Mouse (Mus musculus) small intestine, adult 10 weeks (tissue): Measurements from ENCODE around the gene Ptpro. TPM values are rescaled to one million over a fixed set of nuclear protein-coding genes. Genes with fewer than 3 reads are reported as not detected.

Experiments
- polyA plus RNA-seq: library from polyadenylated mRNA; stranded (reverse); fragments of 350-450 nt; fragmentation: Illumina TruSeq; extraction: RNeasy Lipid Tissue Mini Kit (QIAGEN cat#74804); gene quantifications from one replicate; pipeline ENCODE4 v1.2.3, GENCODE M21; 2014; ENCODE audit warnings: low replicate concordance

Gene Ptpro
- polyA plus RNA-seq = 2.2 TPM

DNA sequence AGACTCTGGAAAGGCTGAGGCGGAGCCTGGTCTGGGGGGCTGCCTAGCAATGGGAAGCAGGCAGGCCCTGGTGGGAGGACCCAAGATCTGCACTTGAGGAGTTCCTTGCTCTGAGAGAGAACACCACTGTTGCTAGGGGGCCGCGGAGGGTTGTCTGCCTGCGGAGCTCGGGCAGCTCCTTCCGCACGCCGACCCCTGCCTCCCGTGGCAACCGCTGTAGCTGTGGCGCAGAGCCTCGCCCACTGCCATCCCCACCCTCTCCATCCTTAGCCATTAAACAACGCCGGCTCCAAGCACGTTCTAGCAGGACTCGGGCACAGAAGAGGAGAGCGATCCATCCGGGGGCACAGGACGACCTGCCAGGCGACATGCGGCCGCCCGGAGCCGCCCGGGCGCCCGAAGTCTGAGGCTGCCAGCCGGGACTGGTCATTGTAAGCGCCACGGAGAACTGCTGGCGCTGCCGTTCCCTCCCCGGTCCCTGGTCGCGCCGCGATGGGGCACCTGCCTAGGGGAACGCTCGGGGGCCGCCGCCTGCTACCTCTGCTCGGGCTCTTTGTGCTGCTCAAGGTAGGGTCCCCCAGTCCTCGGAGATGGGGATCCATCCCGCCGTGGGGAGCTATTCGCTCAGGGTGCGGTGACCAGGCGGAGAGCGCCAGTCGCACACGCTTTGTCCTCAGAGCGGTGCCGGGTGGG, at the start of gene Ptpro:
Gene Ptpro (plus strand): TSS at position 126 of the 693 bp plus-strand sequence.

Other genes starting within 250 kb of the Ptpro start
- 7.4 TPM for gene Rerg, start 81.8 kb upstream of the Ptpro start, polyA plus RNA-seq